Mouse (Mus musculus): ENCODE measurements at regions not wholly inside any gene's neighbourhood (a gene's known extent, or its start where the extent isn't known, plus 50 kb on each side); places are given as distances from the start of the nearest gene placed in this dataset.

DNA sequence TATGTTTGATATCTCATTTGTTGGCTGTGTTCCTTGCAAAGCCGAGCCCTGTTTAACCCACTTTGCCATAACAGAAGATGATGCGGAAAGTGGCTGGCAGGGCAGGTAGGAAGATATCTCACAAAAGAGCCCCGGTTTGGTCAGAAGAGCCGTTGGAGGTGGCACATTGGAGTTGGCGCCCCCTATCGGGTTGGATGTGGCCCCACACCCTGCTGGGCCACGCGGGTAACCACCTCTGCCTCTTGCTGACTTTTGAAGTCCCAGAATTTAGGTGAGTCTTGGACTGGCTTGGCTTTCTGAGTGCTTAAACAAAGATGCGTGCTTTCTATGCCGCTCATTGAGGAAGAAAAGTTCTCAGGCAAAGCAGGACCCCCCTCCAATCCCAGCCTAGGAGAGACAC, 56.1 kb downstream of the Gm4791 start:
- no peak for DNase-seq

GRCm38 (mm10) chr9:47055558-47055957, 57.0 kb downstream of the Gm4791 start:
- DNase-seq, result no peak

- no peak for DNase-seq
Measured at GRCm38 (mm10) chr9:47059339-47060005, 60.9 kb downstream of the Gm4791 start.

GRCm38 (mm10) chr9:47060757-47061156, 62.2 kb downstream of the Gm4791 start:
- no peak for DNase-seq

DNA sequence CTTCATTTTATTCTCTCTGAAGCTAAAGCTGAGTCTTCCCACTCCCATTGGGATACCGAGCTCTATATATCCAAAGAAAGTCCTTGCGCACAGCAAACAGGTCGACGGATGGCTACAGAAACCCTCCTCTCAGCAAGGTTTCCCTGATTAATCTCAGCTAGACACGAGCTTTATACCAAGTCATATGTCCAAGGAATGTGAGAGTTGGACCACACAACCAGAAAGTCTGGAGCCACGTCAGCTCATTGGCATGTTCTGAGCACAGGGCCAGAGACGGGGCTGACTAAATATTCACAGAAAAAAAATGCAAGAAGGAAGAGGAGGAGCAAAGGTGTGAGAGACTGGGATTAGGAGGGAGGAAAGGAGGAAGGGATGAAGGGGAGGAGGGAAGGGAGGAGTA, 64.0 kb downstream of the Gm4791 start:
- no peak for DNase-seq

- no peak for DNase-seq
Measured at GRCm38 (mm10) chr9:47063751-47064150, 65.2 kb downstream of the Gm4791 start.

DNA sequence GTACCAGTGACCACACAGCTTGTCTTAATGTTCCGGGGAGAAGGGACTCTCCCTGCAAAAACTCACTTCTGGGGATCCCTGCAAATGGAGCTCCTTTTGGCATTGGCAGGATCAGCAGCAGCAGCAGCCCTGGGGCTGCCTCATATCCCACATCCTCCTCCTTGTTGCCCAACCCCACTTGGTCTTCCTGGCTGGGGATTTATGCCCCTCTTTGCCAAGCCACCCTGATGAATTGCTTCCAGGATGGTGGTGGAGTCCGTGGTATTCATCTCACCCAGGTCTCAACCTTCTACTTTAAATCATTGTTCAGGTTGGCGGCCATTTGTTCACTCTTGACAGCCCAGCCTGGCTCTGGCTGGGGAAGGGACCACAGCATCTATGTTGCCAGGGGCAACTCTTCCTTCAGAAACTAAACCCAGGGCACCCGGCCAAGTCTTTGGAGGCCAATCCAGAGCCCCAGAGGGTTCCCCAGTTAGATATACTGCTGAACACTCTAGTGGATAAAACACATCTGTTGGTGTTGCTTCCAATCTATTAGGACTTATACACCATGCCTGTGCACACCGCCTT, 66.0 kb downstream of the Gm4791 start:
- DNase-seq, result no peak

- DNase-seq, result no peak
Measured at GRCm38 (mm10) chr9:47069436-47069835, 70.9 kb downstream of the Gm4791 start.

DNA sequence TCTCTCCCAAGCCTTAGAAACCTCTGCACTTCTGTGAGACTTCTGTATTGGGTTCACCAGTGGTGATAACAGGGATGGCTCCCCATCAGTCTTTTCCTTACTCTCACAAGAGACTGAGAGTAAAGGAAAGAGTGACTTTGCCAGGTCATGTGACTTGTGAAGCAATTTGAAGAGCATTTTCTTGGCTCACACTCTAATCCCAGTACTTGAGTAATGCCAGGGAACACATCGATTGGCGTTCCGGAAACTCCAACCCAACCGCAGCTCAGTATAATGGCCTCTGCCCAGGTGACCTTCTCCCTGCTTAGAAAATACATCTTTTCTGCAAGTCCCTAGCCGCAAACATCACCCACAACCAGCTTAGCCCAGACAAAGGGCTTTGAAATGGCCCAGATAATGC, 72.4 kb downstream of the Gm4791 start:
- DNase-seq, result no peak

DNA sequence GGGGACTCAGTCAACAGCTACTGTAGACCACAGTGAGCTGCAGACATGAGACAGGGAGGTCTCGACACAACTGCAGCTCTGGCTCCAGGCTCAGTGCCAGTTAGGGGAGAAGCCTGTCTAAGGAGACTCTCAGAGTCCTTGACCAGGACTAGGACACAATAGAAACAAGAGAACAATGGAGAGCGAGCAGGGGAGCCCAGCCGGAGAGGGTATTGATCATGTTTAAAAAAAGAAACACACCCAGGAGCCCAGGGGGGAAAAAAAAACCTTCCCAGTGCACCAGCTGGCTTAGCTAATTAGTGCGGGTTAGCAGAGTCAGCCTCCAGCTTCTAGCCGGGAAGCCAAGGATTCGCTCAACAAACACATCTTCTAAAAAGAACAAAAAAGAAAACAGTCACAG, 78.4 kb downstream of the Gm4791 start:
- no peak for DNase-seq

GRCm38 (mm10) chr9:47077416-47077815, 78.9 kb downstream of the Gm4791 start:
- peak; percentile 8 to 12 for DNase-seq

GRCm38 (mm10) chr9:47077945-47078344, 79.4 kb downstream of the Gm4791 start:
- no peak for DNase-seq

- no peak for DNase-seq
Measured at GRCm38 (mm10) chr9:47081407-47081806, 82.9 kb downstream of the Gm4791 start.

DNA sequence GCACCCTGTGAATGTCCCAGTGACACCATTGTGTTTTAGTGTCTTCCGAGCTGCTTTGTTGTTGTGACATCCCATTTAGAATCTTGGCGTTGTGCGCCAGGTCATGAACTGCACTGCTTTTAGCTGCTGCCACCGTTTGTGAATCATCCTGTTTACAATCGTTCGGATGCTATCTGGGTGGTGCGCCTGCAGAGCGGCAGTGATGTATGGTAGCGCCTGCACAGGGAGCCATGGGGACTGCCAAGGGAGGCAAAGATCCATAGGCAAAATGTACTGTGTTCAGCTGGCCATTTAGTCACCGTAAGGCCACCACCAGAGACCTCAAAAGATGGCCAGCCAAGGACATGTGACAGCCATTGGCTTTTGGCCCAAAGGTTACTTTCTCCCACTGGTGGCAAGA, 93.3 kb downstream of the Gm4791 start:
- DNase-seq, result no peak

DNA sequence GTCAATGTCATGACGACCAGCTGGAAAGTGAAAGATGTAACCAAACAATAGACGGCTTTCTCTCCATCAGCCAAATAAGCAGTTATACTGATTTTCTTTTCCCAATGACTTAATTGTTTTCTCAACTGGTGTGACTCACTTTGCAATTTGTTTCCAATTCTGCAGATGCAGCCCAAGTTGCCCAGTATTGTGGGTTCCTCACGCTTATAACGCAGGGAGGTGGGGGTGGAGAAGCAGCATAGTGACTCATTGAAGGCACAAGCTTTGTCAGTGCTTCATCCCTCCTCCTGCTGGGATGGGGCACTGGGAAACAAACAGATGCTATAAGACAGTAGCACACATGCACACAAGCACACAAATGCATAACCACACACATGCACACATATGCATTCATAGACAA, 97.1 kb downstream of the Gm4791 start:
- no peak for DNase-seq

GRCm38 (mm10) chr9:47103316-47103715, 104.8 kb downstream of the Gm4791 start:
- DNase-seq, result no peak

DNA sequence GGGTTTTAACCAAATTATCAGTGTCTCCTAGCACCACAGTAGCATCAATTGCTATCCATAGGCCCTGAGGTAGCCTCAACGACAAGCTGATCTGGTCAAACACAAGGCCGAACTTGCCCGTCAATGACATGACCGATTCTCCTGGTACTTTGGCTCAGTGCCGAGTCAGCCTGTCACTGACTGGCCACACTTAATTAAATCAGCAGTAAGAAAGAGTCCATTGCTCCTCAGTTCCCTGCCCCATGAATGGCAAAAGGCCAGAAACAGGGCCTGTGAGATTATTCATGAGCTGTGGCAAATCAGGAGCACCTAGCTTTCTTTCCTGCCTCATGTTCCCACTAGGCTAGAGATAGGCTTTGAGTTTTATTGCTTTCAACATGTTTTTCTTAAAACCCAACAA, 105.4 kb downstream of the Gm4791 start:
- DNase-seq, result no peak

DNA sequence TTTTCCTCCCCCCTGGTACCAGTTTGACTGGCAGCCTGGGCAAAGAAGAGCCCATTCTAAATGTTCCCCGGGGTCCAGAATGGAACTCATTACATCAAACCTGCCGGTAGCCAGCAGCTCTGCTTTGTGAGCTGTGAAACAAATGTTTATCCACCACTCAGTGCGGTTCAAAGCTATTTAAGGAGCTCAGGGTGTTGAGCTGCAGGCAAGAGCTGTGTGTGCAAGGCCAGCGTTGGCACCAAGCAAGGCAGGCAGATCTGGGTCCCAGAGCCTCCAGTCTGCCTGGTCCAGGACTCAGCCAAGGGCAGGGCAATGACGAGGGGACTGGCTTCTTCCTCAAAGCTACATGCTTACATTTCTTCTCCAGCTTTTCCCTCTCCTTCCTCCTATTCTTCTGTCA, 109.6 kb downstream of the Gm4791 start:
- DNase-seq, result no peak

- DNase-seq, result no peak
Measured at GRCm38 (mm10) chr9:47119253-47119652, 120.7 kb downstream of the Gm4791 start.

DNA sequence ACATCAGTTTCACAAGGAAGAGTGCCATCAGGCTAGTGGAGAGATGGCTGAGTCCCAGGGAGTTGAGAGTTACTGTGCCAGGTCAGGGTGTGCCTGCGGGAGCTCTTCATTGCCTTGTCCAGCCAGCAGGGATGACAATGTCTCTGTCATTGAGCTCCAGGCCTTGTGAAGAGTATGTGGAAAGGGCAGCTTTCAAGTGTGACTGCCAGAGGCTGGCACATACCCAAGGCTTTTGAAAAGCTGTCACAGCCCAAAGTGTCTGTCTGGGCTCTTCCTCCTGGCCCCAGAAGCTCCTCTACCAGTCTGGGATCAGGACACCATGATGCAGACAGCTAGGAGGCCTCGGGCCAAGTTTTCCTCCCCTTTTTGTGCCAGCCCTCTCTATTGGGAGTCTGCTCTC, 124.6 kb downstream of the Gm4791 start:
- no peak for DNase-seq

DNA sequence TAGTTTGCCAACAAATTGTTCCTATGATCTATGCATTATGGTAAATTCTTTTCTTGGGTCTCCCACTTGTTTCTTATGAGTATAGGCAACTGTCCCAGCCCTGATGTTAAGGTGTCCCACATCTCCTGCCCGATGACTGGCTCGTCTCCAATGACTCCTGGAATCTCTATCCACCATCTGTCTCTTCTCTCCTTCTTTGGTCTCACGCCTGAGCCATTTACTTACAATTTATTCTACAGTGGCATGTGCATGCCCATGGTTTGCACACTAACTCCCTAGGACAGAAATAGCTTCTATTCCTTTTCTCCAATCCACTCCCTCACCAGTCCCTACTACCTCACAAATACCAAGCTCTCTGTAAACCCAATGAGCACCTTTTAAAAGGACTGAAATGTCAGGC, 127.0 kb downstream of the Gm4791 start:
- DNase-seq, result no peak

GRCm38 (mm10) chr9:47126236-47126635, 127.7 kb downstream of the Gm4791 start:
- peak; percentile 3 to 54 for DNase-seq

- DNase-seq, result no peak
Measured at GRCm38 (mm10) chr9:47127756-47128424, 129.3 kb downstream of the Gm4791 start.

DNA sequence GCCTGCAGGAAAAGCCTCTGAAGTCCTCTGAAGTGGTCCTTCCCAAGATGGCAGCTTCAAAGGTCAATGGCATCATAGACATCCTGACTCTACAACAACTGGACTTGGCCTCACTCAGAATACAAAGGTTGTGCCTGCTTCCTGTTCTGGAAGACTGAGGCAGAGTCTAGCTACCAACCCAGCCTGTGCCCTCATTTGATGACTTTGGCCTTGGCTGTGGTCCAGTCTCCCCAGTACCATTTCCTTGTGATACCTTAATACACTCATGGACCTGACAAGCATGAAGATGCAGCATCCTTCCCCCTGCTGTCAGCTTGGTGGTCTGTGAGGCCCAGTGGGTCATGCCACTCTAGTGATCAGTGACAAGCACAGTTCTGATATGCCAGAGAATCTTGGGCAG, 130.6 kb downstream of the Gm4791 start:
- no peak for DNase-seq

GRCm38 (mm10) chr9:47133454-47133853, 134.9 kb downstream of the Gm4791 start:
- no peak for DNase-seq
